Mouse (Mus musculus): ENCODE results near the gene A730049H05Rik.

DNA sequence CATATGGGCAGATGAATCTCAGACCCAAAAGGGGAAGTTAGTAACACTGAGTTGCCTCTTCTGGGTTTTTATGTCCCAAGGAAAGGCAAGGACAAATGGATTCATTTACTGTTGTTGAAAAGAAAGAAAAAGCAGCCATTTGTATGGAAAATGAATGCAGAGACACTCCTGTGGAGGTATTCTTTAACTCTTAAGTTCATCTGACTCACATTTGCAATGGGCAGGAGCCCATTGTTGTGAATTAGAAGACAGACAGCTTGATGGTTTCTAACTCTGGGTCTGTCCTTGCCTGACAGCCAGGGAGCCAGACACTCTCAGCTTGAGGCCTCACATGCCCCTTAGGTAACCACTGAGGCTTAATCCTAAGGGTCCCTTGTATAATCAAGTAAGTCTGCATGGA, 4.7 kb upstream of the A730049H05Rik start:
- no peak for TF ChIP-seq CTCF (IDR thresholded peaks at IDR 0.05; ENCODE audit: low read depth)
- no peak for TF ChIP-seq EP300 (IDR thresholded peaks at IDR 0.05; ENCODE audit: low read depth)

All from liver, postnatal 0 days (tissue).